Mouse (Mus musculus): ENCODE data around the gene Manba.

GRCm38 (mm10) chr3:135556052-135556587 is 70.7 kb downstream of the Manba start:
- TF ChIP-seq GATA1 (IDR thresholded peaks at IDR 0.05; ENCODE audit: low read length), result no peak
- no peak for TF ChIP-seq TAL1 (IDR thresholded peaks at IDR 0.05; ENCODE audit: low read length)
